17 mouse cellular contexts compared by ENCODE assay signal in the genomic region with DNA sequence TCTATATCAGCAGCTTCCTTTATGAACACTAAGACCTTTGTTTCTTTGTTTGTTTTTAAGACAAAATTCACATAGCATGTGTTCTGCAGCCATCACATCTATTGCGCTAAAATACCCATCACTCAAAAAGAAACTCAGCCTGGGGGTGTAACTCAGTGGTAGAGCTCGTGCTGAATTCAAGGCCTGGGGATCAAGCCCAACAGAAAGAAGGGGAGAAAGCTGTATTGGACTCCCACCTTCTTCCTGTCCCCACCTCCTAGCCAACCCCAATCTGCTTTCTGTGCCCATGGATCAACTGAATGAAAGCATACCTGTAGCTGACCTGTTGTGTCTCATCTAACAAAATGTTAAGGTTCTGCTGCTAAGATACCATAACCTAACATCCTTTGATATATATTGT. TPM values are rescaled to one million over a fixed set of nuclear protein-coding genes. Genes with fewer than 3 reads are reported as not detected.
"Had no signal": no experiment of that assay in that cellular context is flagged by ENCODE, and none has a peak within 500 bp of the region (broad histone marks: within the 10 kb centered on the region; RNA-seq: fewer than 3 reads in every experiment).

No protein-coding gene starts in this region.

- H3K4me3 ChIP-seq: layer of hippocampus, adult 2 months; limb, embryonic 13.5 days; liver, embryonic 15.5 days had no signal

- ATAC-seq: midbrain, embryonic 16.5 days had no signal

- H3K4me2 ChIP-seq: limb, embryonic 13.5 days; liver, embryonic 15.5 days; lung, embryonic 14.5 days; midbrain, embryonic 11.5 days had no signal

- H3K36me3 ChIP-seq: limb, embryonic 13.5 days; liver, embryonic 15.5 days had no signal

- H3K9me3 ChIP-seq: limb, embryonic 13.5 days; liver, embryonic 15.5 days had no signal

- H3K27me3 ChIP-seq: limb, embryonic 13.5 days; liver, embryonic 15.5 days had no signal

- H3K9ac ChIP-seq: limb, embryonic 13.5 days; liver, embryonic 15.5 days; lung, embryonic 14.5 days had no signal

- H3K4me1 ChIP-seq: limb, embryonic 13.5 days; liver, embryonic 15.5 days had no signal

- DNase-seq: kidney, adult 18-20 months; kidney, postnatal 10 days; kidney, postnatal 4 days; left cerebral cortex, postnatal 4 days; lung, embryonic 14.5 days; lung, postnatal 10 days; right cerebral cortex, adult 18-20 months; right cerebral cortex, postnatal 25 days had no signal

- H3K27ac ChIP-seq: layer of hippocampus, adult 2 months; limb, embryonic 13.5 days; liver, embryonic 15.5 days; macrophage had no signal

RNA-seq across cellular contexts. Expression of gene Slamf6, which starts 4.3 kb away (rescaled TPM):
- total RNA-seq: layer of hippocampus, adult 2 months; left cerebral cortex, postnatal 4 days had no signal
- polyA plus RNA-seq: midbrain, embryonic 11.5 days; midbrain, embryonic 16.5 days; neural tube, embryonic 14.5 days had no signal

RNA-seq across cellular contexts. Expression of gene Gm10521, which starts 26.2 kb away (rescaled TPM):
- total RNA-seq: left cerebral cortex, postnatal 4 days had no signal
- polyA plus RNA-seq: kidney, embryonic 14.5 days; limb, embryonic 13.5 days; liver, embryonic 15.5 days; lung, embryonic 14.5 days; midbrain, embryonic 11.5 days; midbrain, embryonic 16.5 days; neural tube, embryonic 14.5 days; stomach, embryonic 16.5 days had no signal
